Mouse (Mus musculus) cortical plate, adult 2 months (tissue): ENCODE results near the gene Hsdl1.

Source experiments
- CTCF ChIP-seq: fragments of 200-500 bp; IDR thresholded peaks from 2 replicates; pipeline ENCODE4 v1.5.1; 2011; ENCODE audit warnings: mild to moderate bottlenecking, control low read depth, low read length; ENCODE audit not compliant: insufficient read depth; ENCODE audit errors: extremely low read depth
- POLR2A ChIP-seq: fragments of 200-500 bp; IDR thresholded peaks from 2 replicates; pipeline ENCODE4 v1.6.1; 2011; ENCODE audit warnings: mild to moderate bottlenecking, low read length, control low read depth; ENCODE audit not compliant: insufficient read depth; ENCODE audit errors: extremely low read depth

- TF ChIP-seq POLR2A (no peak), CTCF (no peak)
Observed at GRCm38 (mm10) chr8:119620116-119620840, 45.3 kb upstream of the Hsdl1 start.
